Mouse (Mus musculus) intestine, embryonic 16.5 days (tissue): Measurements from ENCODE around the gene Tmem145. TPM values are rescaled to one million over a fixed set of nuclear protein-coding genes. Genes with fewer than 3 reads are reported as not detected.

Experiments used
- ATAC-seq: fragments of 200-750 bp; cut with Nextera tagmentation; 2 replicates; pipeline ENCODE4 v1.8.0; 2017; ENCODE audit warnings: moderate TSS enrichment, moderate library complexity
- H3K27ac ChIP-seq: fragments of 300-500 bp; sonication (generic); 2 replicates; pipeline ENCODE4 v1.5.1; 2014; ENCODE audit warnings: mild to moderate bottlenecking, low read length
- H3K27me3 ChIP-seq: fragments of 300-500 bp; sonication (generic); replicated peaks from 2 replicates; pipeline ENCODE4 v1.6.1; 2014; ENCODE audit warnings: low read length, control low read depth, mixed read lengths; ENCODE audit not compliant: control insufficient read depth, insufficient read depth
- H3K36me3 ChIP-seq: fragments of 300-500 bp; sonication (generic); 2 replicates; pipeline ENCODE4 v1.6.1; 2014; ENCODE audit warnings: low read length, control low read depth; ENCODE audit not compliant: control insufficient read depth, insufficient read depth
- H3K4me1 ChIP-seq: fragments of 300-500 bp; sonication (generic); 2 replicates; pipeline ENCODE4 v1.6.1; 2014; ENCODE audit warnings: low read length, control low read depth, mixed read lengths; ENCODE audit not compliant: control insufficient read depth, insufficient read depth
- H3K4me2 ChIP-seq: fragments of 300-500 bp; sonication (generic); 2 replicates; pipeline ENCODE4 v1.6.1; 2014; ENCODE audit warnings: low read depth, low read length, control low read depth
- H3K4me3 ChIP-seq: fragments of 300-500 bp; sonication (generic); 2 replicates; pipeline ENCODE4 v1.5.1; 2014; ENCODE audit warnings: mild to moderate bottlenecking, low read length
- H3K9ac ChIP-seq: fragments of 300-500 bp; sonication (generic); 2 replicates; pipeline ENCODE4 v1.6.1; 2014; ENCODE audit warnings: low read depth, low read length
- H3K9me3 ChIP-seq: fragments of 300-500 bp; sonication (generic); 2 replicates; pipeline ENCODE4 v1.6.1; 2016; ENCODE audit warnings: low read length, control low read depth; ENCODE audit not compliant: control insufficient read depth
- WGBS: fragments of 180-500 bp; shearing (Covaris S2); extraction: QIAGEN DNeasy Blood & Tissue Kit; methylation state at CpG from one replicate; pipeline ENCODE4 v1.1.7; 2014; 5-methylcytosine and 5-hydroxymethylcytosine counted together
- polyA plus RNA-seq: library from polyadenylated mRNA; unstranded; fragments of >200 nt; fragmentation: Nextera tagmentation; extraction: Ambion mirVana; gene quantifications from 2 replicates; pipeline ENCODE4 v1.2.1, GENCODE M21; 2015

Gene Tmem145
- polyA plus RNA-seq, 1 experiment from 2014 or later = 0.61 TPM

DNA sequence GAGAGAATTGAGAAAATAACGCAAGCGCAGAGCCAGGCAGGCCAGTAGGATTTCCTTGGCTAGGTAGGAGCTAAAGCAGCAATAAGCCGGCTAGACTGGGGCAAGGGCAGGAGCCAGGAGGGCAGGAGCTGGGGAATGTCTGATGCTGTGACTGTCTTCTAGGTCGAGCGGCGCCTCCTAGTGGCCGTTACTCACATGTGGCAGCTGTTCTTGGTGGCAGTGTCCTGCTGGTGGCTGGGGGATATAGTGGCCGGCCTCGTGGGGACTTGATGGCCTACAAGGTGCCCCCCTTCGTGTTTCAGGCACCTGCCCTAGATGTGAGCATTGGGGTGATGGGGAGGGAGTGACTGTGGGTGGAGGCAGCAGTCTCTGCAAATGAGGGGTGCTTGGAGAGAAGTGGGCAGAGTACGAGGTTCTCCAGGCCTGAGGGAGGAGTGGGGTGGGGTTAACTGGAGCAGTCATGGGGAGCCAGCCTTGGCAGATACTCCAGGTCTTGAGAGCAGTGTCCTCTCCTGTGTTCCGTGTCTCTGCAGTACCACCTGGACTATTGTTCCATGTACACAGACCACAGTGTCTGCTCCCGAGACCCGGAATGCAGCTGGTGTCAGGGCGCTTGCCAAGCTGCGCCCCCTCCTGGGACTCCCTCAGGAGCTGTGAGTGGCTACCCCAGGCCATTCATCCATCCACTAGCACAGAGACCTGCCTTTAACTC lies 27.8 kb downstream of the Tmem145 start:
- Histone ChIP-seq H3K4me1 (no peaks in the 10 kb centered on the region), H3K36me3 (peaks cover 13% of the 10 kb centered on the region)
- 40% methylated on average over 16 of the region's 16 CpGs for WGBS

DNA sequence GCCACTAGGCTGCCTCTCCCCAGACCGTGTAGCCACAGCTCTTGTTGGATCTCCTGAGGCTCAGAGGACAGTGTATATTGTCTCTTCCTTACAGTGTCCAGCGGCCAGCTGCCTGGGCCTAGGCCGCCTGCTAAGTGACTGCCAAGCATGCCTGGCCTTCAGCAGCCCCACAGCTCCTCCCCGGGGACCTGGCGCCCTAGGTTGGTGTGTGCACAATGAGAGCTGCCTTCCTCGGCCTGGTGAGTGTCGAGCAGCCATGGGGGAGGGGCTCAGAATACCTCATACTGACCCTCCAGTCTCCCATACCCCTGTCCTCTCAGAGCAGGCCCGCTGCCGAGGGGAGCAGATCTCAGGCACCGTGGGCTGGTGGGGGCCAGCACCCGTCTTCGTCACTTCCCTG lies 28.6 kb downstream of the Tmem145 start:
- H3K4me2 ChIP-seq = no peak overlapping the region
- H3K4me1 ChIP-seq = no peaks in the 10 kb centered on the region
- 82% methylated on average over 12 of the region's 12 CpGs for WGBS
- no peak overlapping the region for H3K27ac ChIP-seq
- H3K4me3 ChIP-seq = no peak overlapping the region
- no peak overlapping the region for H3K9ac ChIP-seq
- peaks cover 13% of the 10 kb centered on the region for H3K36me3 ChIP-seq
- H3K27me3 ChIP-seq = no peaks in the 10 kb centered on the region
- no peak for ATAC-seq
- H3K9me3 ChIP-seq = no peaks in the 10 kb centered on the region

More for the DNA sequence above, 27.8 kb downstream of the Tmem145 start:
- peak; percentile 60; the same call in 1 of the 2 replicates for ATAC-seq
- Histone ChIP-seq H3K9me3 (no peaks in the 10 kb centered on the region), H3K4me2 (no peak overlapping the region), H3K27me3 (no peaks in the 10 kb centered on the region), H3K4me3 (no peak overlapping the region), H3K9ac (no peak overlapping the region), H3K27ac (no peak overlapping the region)

- ATAC-seq = peak; percentile 91
- Histone ChIP-seq H3K9me3 (no peaks in the 10 kb centered on the region), H3K36me3 (peaks cover 8% of the 10 kb centered on the region), H3K4me2 (no peak overlapping the region), H3K4me1 (no peaks in the 10 kb centered on the region), H3K27me3 (no peaks in the 10 kb centered on the region), H3K9ac (no peak overlapping the region), H3K27ac (no peak overlapping the region), H3K4me3 (no peak overlapping the region)
- WGBS = 85% methylated on average over 9 of the region's 9 CpGs
Measured at GRCm38 (mm10) chr7:25339329-25339728, 33.4 kb downstream of the Tmem145 start.

DNA sequence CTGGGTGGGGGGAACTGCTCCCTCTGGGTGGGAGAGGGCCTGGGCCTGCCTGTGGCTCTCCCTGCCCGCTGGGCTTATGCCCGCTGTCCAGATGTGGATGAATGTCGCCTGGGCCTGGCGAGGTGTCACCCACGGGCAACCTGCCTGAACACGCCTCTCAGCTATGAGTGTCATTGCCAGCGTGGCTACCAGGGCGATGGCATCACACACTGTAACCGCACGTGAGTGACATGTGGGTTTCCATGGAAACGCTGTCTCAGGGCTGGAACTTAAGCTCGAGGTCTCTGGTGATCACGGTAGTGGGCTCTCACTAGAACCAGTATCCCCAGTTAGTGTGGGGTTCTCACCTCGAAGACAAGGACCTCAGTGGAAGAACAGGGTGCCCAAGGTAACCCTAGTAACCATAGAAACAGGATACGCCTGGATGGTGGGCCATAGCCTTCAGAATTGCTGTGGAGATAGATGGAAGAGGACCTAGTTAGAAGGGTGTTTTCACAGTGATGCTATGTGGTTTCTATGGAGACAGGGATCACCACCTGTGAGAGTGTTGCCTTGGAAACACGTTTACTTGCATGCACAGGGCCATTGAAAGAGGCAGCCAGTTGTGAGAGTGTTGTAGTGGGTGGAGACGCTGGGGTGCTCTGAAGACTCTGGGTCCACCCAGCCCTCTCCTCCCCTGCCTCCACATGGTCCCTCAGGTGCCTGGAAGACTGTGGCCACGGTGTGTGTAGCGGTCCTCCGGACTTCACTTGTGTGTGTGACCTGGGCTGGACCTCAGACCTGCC lies 35.3 kb downstream of the Tmem145 start:
- WGBS = 83% methylated on average over 20 of the region's 20 CpGs
- no peaks in the 10 kb centered on the region for H3K4me1 ChIP-seq

DNA sequence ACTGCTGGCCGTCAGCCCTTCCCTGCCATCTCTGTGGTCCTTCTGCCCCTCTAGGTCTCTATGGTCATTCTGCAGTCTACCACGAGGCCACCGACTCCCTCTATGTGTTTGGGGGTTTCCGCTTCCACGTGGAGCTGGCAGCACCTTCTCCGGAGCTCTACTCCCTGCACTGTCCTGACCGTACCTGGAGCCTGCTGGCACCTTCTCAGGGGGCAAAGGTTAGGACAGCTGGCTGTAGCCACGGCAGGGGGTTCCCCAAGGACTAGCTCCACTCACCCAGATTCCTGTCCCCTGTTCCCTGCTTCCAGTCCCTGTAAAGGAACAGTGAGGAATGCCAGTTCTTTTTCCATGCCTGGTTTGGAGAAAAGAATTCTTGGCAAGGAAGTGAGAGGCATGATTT lies 43.0 kb downstream of the Tmem145 start:
- no peak overlapping the region for H3K4me3 ChIP-seq
- H3K27ac ChIP-seq = no peak overlapping the region
- ATAC-seq = no peak
- H3K9me3 ChIP-seq = peaks cover 4% of the 10 kb centered on the region; the same call in 1 of the 2 replicates
- no peaks in the 10 kb centered on the region for H3K4me1 ChIP-seq
- H3K27me3 ChIP-seq = no peaks in the 10 kb centered on the region
- H3K9ac ChIP-seq = no peak overlapping the region
- WGBS = 83% methylated on average over 8 of the region's 8 CpGs
- peaks cover 22% of the 10 kb centered on the region for H3K36me3 ChIP-seq
- no peak overlapping the region for H3K4me2 ChIP-seq

More for the DNA sequence above, 35.3 kb downstream of the Tmem145 start:
- no peak for ATAC-seq
- no peak overlapping the region for H3K4me3 ChIP-seq
- no peaks in the 10 kb centered on the region for H3K27me3 ChIP-seq
- no peak overlapping the region for H3K9ac ChIP-seq
- H3K4me2 ChIP-seq = no peak overlapping the region
- peaks cover 6% of the 10 kb centered on the region; the same call in 1 of the 2 replicates for H3K36me3 ChIP-seq
- H3K27ac ChIP-seq = no peak overlapping the region
- H3K9me3 ChIP-seq = no peaks in the 10 kb centered on the region

DNA sequence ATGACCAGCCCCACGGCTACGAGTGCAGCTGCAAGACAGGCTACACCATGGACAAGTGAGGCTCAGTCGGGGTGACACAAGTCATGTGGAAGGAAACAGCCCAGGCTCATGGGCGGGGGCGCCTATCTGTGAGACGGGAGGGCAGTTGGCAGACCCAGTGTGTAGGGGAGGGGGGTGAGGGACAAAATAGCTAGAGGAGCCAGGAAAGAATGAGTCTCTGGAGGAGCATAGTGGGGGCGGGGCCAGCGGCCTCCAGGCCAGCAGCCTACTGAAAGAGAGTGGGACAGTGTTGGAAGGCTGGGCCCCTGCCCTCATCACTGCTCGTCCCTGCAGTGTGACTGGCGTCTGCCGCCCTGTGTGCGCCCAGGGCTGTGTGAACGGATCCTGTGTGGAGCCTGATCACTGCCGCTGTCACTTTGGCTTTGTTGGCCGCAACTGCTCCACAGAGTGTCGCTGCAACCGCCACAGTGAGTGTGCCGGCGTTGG lies 52.9 kb downstream of the Tmem145 start:
- Histone ChIP-seq H3K36me3 (no peaks in the 10 kb centered on the region; the same call in 1 of the 2 replicates), H3K4me1 (no peaks in the 10 kb centered on the region), H3K9me3 (no peaks in the 10 kb centered on the region), H3K27me3 (no peaks in the 10 kb centered on the region), H3K4me2 (no peak overlapping the region), H3K9ac (no peak overlapping the region), H3K4me3 (no peak overlapping the region), H3K27ac (no peak overlapping the region)
- peak; percentile 31; the same call in 1 of the 2 replicates for ATAC-seq
- WGBS = 80% methylated on average over 19 of the region's 19 CpGs

DNA sequence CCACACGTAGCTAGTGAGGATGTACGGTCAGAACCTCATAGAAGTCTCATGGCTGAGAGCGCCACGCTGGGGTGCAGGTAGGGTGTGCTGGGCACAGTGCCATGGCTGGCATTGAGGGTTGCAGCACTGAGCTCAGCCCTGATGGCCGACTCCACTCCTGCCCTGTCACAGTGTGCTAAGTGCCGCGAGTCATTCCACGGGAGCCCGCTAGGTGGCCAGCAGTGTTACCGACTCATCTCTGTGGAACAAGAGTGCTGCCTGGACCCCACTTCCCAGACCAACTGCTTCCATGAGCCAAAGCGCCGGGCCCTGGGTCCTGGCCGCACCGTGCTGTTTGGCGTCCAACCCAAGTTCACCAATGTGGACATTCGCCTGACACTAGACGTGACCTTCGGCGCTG lies 57.2 kb downstream of the Tmem145 start:
- peaks cover 14% of the 10 kb centered on the region for H3K27me3 ChIP-seq
- H3K4me1 ChIP-seq = peaks cover 3% of the 10 kb centered on the region; the same call in 1 of the 2 replicates
- H3K27ac ChIP-seq = no peak overlapping the region
- H3K4me2 ChIP-seq = no peak overlapping the region
- no peak for ATAC-seq
- no peaks in the 10 kb centered on the region for H3K9me3 ChIP-seq
- H3K36me3 ChIP-seq = peaks cover 4% of the 10 kb centered on the region; the same call in 1 of the 2 replicates
- H3K9ac ChIP-seq = no peak overlapping the region
- H3K4me3 ChIP-seq = no peak overlapping the region
- WGBS = 85% methylated on average over 19 of the region's 19 CpGs

- H3K4me1 ChIP-seq = peaks cover 3% of the 10 kb centered on the region; the same call in 1 of the 2 replicates
- H3K27ac ChIP-seq = no peak overlapping the region
- 94% methylated on average over 17 of the region's 17 CpGs for WGBS
- no peaks in the 10 kb centered on the region for H3K9me3 ChIP-seq
- peaks cover 19% of the 10 kb centered on the region for H3K27me3 ChIP-seq
- H3K36me3 ChIP-seq = peaks cover 4% of the 10 kb centered on the region; the same call in 1 of the 2 replicates
- ATAC-seq = no peak
- no peak overlapping the region for H3K9ac ChIP-seq
- H3K4me2 ChIP-seq = no peak overlapping the region
- H3K4me3 ChIP-seq = no peak overlapping the region
Measured at GRCm38 (mm10) chr7:25363632-25364031, 57.7 kb downstream of the Tmem145 start.
